Mouse (Mus musculus): ENCODE data around the gene Ppp1r1c.
A peak's percentile ranks its signal among the peaks of the same experiment; 100 is the strongest.

Gene Ppp1r1c

DNA sequence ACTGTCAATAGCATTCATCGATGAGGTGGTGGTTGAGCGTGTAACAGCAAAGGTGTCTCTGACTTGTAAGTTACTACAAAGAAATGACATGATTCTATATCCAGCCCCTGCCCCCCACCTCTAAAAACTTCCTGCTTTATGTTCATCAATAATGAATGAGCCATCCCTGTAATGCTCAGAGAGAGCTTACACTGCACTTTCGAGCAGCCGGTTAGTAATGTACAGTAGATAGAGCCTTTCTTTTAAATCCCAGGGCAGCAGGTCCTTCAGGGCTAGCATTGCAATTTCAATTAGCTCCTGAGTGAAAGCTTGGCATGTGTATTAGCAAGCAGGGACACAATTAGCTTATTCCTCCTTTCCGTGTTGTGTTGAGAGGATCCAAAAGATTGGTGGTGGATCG, at the start of gene Ppp1r1c:
TSS of gene Ppp1r1c (plus strand) at position 206 of the 400 bp plus-strand sequence.
- DNase-seq (ENCODE audit: low spot score): no peak

GRCm38 (mm10) chr2:79660417-79661185, 47.0 kb upstream of the Ppp1r1c start:
- DNase-seq (ENCODE audit: low spot score): no peak

GRCm38 (mm10) chr2:79661486-79662104, 46.0 kb upstream of the Ppp1r1c start:
- DNase-seq (ENCODE audit: low spot score): no peak

DNA sequence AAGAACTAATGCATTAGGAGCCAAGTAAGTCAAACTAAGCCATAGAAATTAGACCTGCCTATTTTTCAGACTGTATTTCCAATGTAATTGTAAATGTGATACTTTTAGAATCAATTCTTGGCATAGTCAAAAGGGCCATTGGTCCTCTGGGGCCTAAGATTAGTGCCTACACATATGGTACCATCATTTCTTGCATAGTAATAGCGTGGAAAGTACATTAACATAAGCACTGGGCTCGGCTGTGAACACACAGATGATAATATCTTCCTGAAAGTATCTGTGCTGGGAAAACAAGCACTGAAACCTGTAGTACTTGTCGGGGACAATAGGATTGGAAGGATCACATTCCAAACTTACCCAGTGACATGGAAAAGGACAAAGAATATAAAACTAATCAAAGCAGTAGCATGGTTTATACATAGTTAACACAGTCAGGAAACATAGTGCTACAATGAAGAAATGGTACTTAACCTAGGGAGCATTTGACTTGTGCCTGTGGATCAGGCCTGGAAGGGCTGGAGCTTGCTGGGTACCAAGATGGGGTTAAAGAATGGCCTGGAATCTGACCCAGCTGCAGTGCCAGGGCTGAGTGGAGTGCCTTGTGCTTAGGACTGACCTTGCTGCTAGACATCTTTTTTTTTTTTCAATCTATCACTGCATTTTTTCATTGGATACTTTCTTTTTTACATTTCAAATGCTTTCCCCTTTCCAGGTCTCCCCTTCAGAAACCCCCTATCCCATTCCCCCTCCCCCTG, 42.9 kb upstream of the Ppp1r1c start:
- DNase-seq (ENCODE audit: low spot score): no peak

- peak; percentile 33 for DNase-seq (ENCODE audit: low spot score)
Observed at GRCm38 (mm10) chr2:79665492-79665891, 42.1 kb upstream of the Ppp1r1c start.

DNA sequence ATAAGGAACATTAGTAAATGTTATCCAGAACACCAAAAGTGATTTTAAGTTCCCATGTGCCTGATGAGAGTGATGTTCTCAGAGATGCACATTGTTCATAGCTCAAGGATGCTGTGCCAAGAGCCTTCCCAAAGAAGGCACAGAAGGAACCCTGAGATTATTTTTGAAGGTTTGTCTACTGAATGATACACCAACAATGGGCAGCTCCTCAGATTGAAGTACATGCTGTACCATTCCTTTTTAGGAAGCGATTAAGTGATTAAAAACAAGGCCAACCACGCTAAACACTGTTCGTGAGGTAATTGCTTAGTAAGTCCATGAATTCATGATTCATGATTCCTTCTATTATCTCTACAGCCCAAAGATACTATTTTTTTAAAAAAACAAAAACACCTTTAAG, 32.3 kb upstream of the Ppp1r1c start:
- DNase-seq (ENCODE audit: low spot score): no peak

GRCm38 (mm10) chr2:79677663-79678257, 29.8 kb upstream of the Ppp1r1c start:
- no peak for DNase-seq (ENCODE audit: low spot score)

GRCm38 (mm10) chr2:79681672-79682071, 25.9 kb upstream of the Ppp1r1c start:
- DNase-seq (ENCODE audit: low spot score): no peak

DNA sequence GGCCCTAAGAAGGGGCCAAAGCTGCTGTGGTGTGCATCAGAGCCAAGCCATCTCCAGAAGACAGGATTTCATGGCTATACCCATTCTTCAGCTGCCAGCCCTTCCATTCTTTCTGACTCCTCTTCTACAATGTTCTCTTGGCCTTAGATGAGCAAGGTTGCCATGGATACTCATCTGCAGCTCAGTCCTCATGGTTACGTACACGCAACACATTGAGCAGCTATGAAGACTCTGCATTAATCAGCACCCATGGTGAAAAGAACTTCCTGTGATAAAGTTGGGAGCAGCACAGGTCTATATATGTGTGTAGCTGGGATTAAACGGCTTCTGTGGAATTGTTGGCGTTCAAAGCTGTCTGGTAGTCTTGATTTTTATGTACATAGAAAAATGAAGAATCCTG, 24.3 kb upstream of the Ppp1r1c start:
- DNase-seq (ENCODE audit: low spot score): no peak

DNA sequence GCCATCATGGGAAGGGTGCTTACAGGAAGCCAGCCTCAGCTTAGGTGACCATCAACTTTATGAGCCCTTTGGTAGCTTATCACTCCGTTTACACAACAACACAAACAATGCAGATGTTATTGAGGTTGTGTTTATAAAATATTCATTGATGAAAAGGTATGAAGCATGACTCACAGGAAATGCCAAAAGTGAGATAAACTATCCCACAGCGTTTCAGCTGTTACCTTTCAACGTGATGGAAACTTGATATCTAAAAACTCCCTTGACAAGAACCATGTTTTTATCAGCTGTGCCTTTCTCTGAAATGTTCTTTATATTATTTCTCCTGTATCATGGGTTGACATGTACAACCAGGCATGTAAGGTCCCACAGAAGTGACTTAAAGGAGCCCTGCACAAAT, 16.7 kb upstream of the Ppp1r1c start:
- no peak for DNase-seq (ENCODE audit: low spot score)

GRCm38 (mm10) chr2:79695190-79695589, 12.4 kb upstream of the Ppp1r1c start:
- DNase-seq (ENCODE audit: low spot score): no peak

GRCm38 (mm10) chr2:79695939-79696338, 11.6 kb upstream of the Ppp1r1c start:
- DNase-seq (ENCODE audit: low spot score): peak; percentile 26

DNA sequence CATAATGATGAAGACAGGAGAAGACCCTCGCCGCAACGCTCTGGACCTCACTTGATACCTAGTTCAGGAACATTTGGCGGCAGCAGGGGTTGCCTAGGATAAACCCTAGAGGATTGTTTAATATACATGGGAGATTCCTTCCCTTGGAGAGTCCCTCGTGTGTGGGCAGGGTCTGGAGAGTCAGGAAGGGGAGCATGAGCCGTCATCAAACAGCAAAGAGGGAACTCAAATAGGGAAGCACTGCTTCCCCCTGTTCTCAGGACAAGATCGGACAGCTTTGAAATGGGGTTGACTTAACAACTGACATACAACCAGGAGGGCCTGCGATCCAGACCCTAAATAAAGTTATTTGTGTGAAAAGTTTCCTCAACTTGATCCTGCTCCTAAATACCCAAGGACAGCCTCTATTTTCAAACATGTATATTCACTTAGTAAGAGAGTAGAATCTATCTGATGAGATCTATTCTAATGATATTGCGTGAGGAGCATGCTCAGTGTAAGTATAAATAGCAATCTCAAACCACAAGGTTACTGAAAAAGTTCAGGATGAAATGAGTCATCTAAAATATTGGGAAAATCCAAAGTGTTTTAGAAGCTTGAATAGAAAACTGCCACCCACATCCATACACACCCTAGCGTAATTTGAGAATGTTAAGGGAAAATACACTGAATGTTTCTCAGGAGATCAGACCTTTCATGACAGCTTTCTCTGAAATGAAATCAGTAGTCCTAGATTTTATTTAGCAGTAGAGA, 10.9 kb upstream of the Ppp1r1c start:
- peak; percentile 12 for DNase-seq (ENCODE audit: low spot score)

DNA sequence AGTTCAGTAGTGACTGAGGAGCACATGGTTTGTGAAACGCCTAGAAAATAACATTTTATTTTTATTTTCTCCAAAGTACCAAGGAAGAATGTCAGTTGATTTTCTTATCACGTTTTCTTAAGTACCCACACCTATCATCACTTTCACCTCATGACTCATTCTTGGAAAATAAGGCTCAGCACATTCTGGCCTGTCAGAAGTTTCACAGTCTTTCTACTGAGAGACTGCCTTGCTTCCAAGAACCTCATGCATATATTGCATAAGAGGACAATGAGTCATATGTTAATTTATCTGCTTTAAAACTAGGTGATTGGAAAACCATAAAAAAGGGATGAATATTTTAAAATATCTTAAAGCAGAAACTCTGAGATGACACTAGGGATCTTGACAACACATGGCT, 9.4 kb upstream of the Ppp1r1c start:
- peak; percentile 16 for DNase-seq (ENCODE audit: low spot score)

DNA sequence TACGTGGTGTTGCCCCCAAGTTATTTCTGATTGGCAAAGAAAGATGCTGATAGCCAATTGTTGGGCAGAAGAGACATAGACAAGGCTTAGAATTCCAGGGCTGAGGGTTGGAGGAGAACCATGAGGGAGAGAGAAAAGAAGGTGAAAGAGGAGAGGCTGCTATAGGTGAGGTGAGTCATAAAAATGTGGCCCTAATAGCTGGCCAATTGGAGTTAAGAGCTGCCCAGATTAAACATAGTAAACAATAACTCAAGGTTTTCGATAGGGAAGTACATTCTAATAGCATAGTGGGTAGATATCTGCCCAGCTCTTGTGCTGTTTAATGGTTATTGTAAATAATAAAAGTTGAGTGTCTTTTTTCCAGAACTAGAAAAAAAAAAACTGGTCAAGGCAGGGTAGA, 2.8 kb upstream of the Ppp1r1c start:
- DNase-seq (ENCODE audit: low spot score): no peak

DNA sequence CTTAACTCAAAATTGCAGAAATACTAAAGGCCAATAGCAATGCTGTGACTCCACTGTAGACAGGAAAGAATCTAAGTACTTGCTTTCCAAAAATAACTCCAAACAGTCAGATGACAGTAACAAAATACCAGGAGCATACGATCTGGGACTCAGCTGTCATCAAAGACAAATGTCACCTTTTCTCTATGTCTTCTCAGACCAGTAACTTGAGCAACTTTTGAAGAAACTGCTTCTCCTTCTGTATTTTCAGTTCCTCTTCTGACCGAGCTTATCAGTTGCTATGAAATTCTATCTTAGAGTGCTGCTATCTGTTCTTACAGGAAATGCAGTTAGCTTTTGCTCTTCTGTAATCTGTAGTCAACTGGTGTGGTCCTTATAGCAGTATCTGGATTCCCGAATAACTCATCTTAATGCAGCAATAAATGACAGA, 6.1 kb downstream of the Ppp1r1c start:
- DNase-seq (ENCODE audit: low spot score): peak; percentile 26

- no peak for DNase-seq (ENCODE audit: low spot score)
Observed at GRCm38 (mm10) chr2:79714745-79715144, 7.2 kb downstream of the Ppp1r1c start.

DNA sequence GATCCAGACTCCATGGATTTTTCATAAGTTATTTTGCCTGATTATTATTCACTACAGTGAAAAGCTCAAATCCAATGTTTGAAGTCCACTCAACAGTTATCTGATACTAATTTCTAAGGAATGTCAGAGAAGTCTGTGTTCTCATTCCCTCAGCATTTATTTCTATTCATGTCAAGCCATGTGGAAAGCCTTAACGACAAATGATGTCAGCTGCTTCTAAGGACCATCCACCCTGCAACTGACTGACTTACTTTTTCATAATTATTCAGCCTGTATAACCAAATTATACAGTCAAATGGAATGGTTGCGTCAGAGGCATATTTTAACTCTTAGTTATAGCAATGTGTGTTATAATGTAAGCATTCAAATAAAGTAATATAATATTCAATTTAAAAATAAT, 8.3 kb downstream of the Ppp1r1c start:
- no peak for DNase-seq (ENCODE audit: low spot score)

GRCm38 (mm10) chr2:79717846-79718245, 10.3 kb downstream of the Ppp1r1c start:
- no peak for DNase-seq (ENCODE audit: low spot score)

DNA sequence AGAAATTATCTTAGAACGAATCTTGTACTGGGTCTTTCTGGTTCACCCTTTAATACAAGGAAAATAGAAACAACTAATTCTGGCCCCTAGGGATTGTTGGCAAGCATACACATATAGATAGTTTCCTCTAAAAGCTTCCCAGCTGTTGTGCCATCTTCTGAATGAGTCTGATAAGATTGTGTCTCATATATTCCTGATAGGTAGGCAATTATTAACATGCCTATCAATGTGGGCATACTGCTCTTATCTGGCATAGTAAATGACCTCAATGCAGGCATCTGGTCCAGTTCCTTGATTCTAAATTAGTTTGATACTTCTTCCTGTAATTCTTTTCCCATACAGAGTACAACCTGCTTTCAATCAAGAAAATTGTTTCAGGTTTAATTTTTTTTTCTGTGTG, 14.8 kb downstream of the Ppp1r1c start:
- no peak for DNase-seq (ENCODE audit: low spot score)

GRCm38 (mm10) chr2:79738958-79739357, 31.4 kb downstream of the Ppp1r1c start:
- DNase-seq (ENCODE audit: low spot score): peak; percentile 16

GRCm38 (mm10) chr2:79741966-79742365, 34.4 kb downstream of the Ppp1r1c start:
- DNase-seq (ENCODE audit: low spot score): peak; percentile 34

All from lung, postnatal 25 days (tissue).